Mouse (Mus musculus): ENCODE data around the gene Uap1l1.

- TF ChIP-seq EP300 (IDR thresholded peaks at IDR 0.05): no peak
- TF ChIP-seq CTCF (IDR thresholded peaks at IDR 0.05): no peak
Observed at GRCm38 (mm10) chr2:25394281-25395221, 29.1 kb upstream of the Uap1l1 start.

All from lung, postnatal 0 days (tissue).